Mouse (Mus musculus) liver, postnatal 0 days (tissue): Measurements from ENCODE around the gene Aph1a. TPM values are rescaled to one million over a fixed set of nuclear protein-coding genes. Genes with fewer than 3 reads are reported as not detected.
"Not testable (repeated sequence)": the region's sequence is repeated elsewhere in the genome, so short reads cannot be mapped to it uniquely, and the experiment has no call there.

Source experiments
- ATAC-seq: fragments of 200-750 bp; cut with Nextera tagmentation; 2 replicates; pipeline ENCODE4 v1.8.0; 2017; ENCODE audit warnings: mild to moderate bottlenecking, moderate library complexity
- DNase-seq: peaks from one replicate; pipeline ENCODE4 v3.0.0-alpha.2; 2016
- H3K27ac ChIP-seq: fragments of 300-500 bp; sonication (generic); 2 replicates; pipeline ENCODE4 v1.5.1; 2014; ENCODE audit warnings: antibody characterized with exemption, moderate library complexity, mild to moderate bottlenecking, low read depth
- H3K27me3 ChIP-seq: fragments of 300-500 bp; sonication (generic); 2 replicates; pipeline ENCODE4 v1.6.1; 2014; ENCODE audit warnings: low read length, control low read depth, mixed read lengths; ENCODE audit not compliant: insufficient read depth
- H3K36me3 ChIP-seq: fragments of 300-500 bp; sonication (generic); replicated peaks from 2 replicates; pipeline ENCODE4 v1.6.1; 2014; ENCODE audit warnings: mild to moderate bottlenecking, control low read depth, low read length, moderate library complexity, mixed read lengths; ENCODE audit not compliant: insufficient read depth
- H3K4me1 ChIP-seq: fragments of 300-500 bp; sonication (generic); 2 replicates; pipeline ENCODE4 v1.6.1; 2014; ENCODE audit warnings: antibody characterized with exemption, mild to moderate bottlenecking, control low read depth; ENCODE audit not compliant: insufficient read depth
- H3K4me2 ChIP-seq: fragments of 300-500 bp; sonication (generic); 2 replicates; pipeline ENCODE4 v1.6.1; 2014; ENCODE audit warnings: low read depth, mild to moderate bottlenecking, low read length, moderate library complexity, mixed read lengths
- H3K4me3 ChIP-seq: fragments of 300-500 bp; sonication (generic); 2 replicates; pipeline ENCODE4 v1.5.1; 2014; ENCODE audit warnings: low read depth, low read length
- H3K9ac ChIP-seq: fragments of 300-500 bp; sonication (generic); replicated peaks from 2 replicates; pipeline ENCODE4 v1.6.1; 2014; ENCODE audit warnings: mild to moderate bottlenecking, moderate library complexity
- H3K9me3 ChIP-seq: fragments of 300-500 bp; sonication (generic); 2 replicates; pipeline ENCODE4 v1.6.1; 2016; ENCODE audit warnings: mild to moderate bottlenecking, control low read depth, low read length, mixed read lengths
- CTCF ChIP-seq: sonication (generic); IDR thresholded peaks from 2 replicates; pipeline ENCODE4 v1.5.1; 2016; ENCODE audit warnings: antibody characterized with exemption, low read depth
- EP300 ChIP-seq: IDR thresholded peaks from 2 replicates; pipeline ENCODE4 v1.6.1; 2016; ENCODE audit warnings: antibody characterized with exemption, low read depth, mild to moderate bottlenecking
- WGBS: fragments of 180-500 bp; shearing (Covaris S2); extraction: QIAGEN DNeasy Blood & Tissue Kit; methylation state at CpG from one replicate; pipeline ENCODE4 v1.1.7; 2014; ENCODE audit not compliant: insufficient replicate concordance; 5-methylcytosine and 5-hydroxymethylcytosine counted together
- polyA plus RNA-seq: library from polyadenylated mRNA; unstranded; fragments of >200 nt; fragmentation: Nextera tagmentation; extraction: Ambion mirVana; gene quantifications from 2 replicates; pipeline ENCODE4 v1.2.1, GENCODE M21; 2015

Gene Aph1a
- polyA plus RNA-seq, 1 experiment from 2014 or later: 22.9 TPM

DNA sequence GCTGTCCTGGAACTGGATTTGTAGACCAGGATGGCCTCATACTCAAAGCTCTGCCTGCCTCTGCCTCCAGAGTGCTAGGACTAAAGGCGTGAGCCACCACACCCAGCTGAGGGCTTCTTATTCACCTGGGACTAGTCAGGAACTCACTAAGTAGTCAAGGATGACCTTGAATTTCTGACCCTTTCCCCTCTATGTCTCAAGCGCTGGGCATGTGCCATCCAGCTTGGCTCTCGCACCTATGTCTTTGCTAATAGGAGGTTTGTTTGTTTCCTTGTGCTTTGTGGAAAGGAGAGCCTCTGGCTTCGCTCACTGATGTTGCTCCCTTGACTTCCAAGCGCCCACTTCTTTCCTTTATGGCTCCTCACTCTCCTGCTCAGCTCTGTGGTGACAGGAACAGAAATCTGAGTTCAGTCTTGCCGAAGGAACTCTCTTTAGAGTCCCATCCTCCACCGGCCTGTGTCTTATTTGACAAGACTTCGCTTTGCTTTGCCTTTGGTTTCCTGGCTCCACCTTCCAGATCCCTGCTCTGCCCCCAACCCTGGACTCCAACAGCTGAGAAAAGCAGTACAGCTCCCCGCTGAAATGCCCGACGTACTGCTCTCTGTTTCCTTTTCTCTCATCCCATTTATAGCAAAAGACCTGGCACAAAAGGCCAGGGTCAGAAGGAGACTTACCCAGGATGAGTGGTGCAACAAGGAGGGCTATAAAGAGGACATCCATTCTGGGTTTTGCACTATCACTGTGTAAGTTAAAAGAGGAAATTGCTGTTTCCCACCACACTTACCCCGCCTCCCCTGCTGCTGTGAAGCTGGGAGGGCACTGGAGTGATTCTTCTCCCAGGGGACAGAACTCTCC, 2.3 kb upstream of the Aph1a start, which contains the start of gene BC028528:
Gene BC028528 (minus strand): TSS at position 795 of the 855 bp plus-strand sequence.
- peak within 1 kb of the TSS; percentile 94 for H3K4me2 ChIP-seq
- H3K9ac ChIP-seq: peak within 1 kb of the TSS; percentile 48
- TF ChIP-seq EP300 (no peak), CTCF (no peak)
- 22% methylated on average over 12 of the region's 12 CpGs for WGBS
- H3K9me3 ChIP-seq: no peaks in the 10 kb centered on the region
- H3K4me3 ChIP-seq: peak within 1 kb of the TSS; percentile 29
- ATAC-seq: no peak
- no peaks in the 10 kb centered on the region for H3K27me3 ChIP-seq
- H3K4me1 ChIP-seq: peaks cover 32% of the 10 kb centered on the region
- peak within 1 kb of the TSS; percentile 83 for H3K27ac ChIP-seq
- peak; percentile 60 for DNase-seq
- H3K36me3 ChIP-seq: no peaks in the 10 kb centered on the region

DNA sequence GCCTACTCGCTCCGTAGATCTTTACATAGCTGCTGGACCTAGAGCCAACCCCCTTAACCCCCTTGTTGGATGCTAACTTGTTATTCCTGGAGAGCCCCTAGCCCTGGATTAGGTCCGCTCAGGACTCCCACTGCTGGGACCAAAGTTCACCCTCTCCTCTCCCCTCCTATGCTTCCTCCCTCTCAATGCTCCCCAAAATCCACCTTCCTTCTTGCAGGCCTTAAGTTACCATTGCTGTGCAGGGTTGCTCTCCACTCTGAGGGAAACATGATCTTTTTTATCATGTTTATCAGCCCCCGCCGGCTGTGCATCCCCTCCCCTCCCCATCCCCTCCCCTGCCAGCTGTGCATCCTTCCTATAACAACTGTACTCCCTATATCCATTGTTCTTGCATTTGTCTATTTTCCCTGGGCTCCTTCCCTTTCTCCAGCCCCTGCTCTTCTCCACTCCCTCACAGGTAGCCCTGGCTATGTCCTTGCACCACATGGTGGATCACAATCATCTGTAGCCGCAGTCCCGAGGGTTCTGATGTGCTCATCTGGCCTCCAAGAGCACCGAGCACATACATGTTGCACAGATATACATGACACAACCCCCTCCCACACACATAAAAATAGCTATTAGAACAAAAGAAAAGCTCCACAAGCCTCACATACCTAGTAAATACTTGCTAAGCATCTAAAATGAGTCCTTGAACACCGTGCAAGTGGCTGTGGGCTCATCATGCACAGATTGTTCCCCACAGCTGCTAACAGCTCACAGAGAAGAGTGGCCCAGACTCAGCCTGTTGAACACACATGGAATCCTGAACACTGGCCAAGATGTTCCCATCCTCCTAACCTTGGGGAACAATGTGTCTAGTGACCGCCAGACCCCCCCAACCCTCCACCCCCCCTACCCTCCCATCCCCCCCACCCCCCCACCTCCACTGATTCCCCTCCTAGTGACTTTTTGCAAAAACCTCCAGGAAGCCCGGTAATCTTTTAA, 1.4 kb upstream of the Aph1a start:
- TF ChIP-seq EP300 (no peak), CTCF (no peak)
- ATAC-seq: no peak
- Histone ChIP-seq H3K4me2 (peak overlapping the region; percentile 94), H3K27ac (peak overlapping the region; percentile 83; the same call in 1 of the 2 replicates), H3K27me3 (no peaks in the 10 kb centered on the region), H3K36me3 (no peaks in the 10 kb centered on the region), H3K4me1 (peaks cover 32% of the 10 kb centered on the region), H3K9me3 (no peaks in the 10 kb centered on the region), H3K9ac (peak overlapping the region; percentile 48), H3K4me3 (peak overlapping the region; percentile 29)
- 33% methylated on average over 11 of the region's 11 CpGs for WGBS
- no peak for DNase-seq

GRCm38 (mm10) chr3:95893126-95893525, 643 bp upstream of the Aph1a start:
- 0 out of 2 replicates have a peak overlapping the region, but pooled peaks have one; percentile 27 for H3K9ac ChIP-seq
- 15% methylated on average over 7 of the region's 7 CpGs for WGBS
- no peak for DNase-seq
- peaks cover 32% of the 10 kb centered on the region for H3K4me1 ChIP-seq
- H3K4me2 ChIP-seq: peak overlapping the region; percentile 94
- H3K9me3 ChIP-seq: no peaks in the 10 kb centered on the region
- 0 out of 2 replicates have a peak, but pooled peaks cover 4% of the 10 kb centered on the region for H3K36me3 ChIP-seq
- peak overlapping the region; percentile 62 for H3K27ac ChIP-seq
- ATAC-seq: no peak
- TF ChIP-seq EP300: no peak
- TF ChIP-seq CTCF: no peak
- peak overlapping the region; percentile 75 for H3K4me3 ChIP-seq
- no peaks in the 10 kb centered on the region for H3K27me3 ChIP-seq

GRCm38 (mm10) chr3:95894317-95895160, 770 bp downstream of the Aph1a start:
- Histone ChIP-seq H3K9me3 (no peaks in the 10 kb centered on the region), H3K27ac (peak overlapping the region; percentile 77), H3K4me1 (peaks cover 32% of the 10 kb centered on the region), H3K4me3 (peak overlapping the region; percentile 75), H3K27me3 (no peaks in the 10 kb centered on the region), H3K9ac (peak overlapping the region; percentile 85), H3K36me3 (0 out of 2 replicates have a peak, but pooled peaks cover 4% of the 10 kb centered on the region), H3K4me2 (peak overlapping the region; percentile 94)
- WGBS: 8% methylated on average over 16 of the region's 16 CpGs
- TF ChIP-seq CTCF (no peak), EP300 (no peak)
- DNase-seq: peak; percentile 47
- ATAC-seq: no peak

GRCm38 (mm10) chr3:95895501-95895900, 1.7 kb downstream of the Aph1a start:
- ATAC-seq, H3K36me3 ChIP-seq, H3K9ac ChIP-seq, H3K4me2 ChIP-seq, H3K27me3 ChIP-seq, H3K9me3 ChIP-seq, H3K27ac ChIP-seq, DNase-seq, H3K4me3 ChIP-seq: not testable (repeated sequence)
- H3K4me1 ChIP-seq: peaks cover 29% of the 10 kb centered on the region
- 86% methylated on average over 7 of the region's 7 CpGs for WGBS
